Comparison of ENCODE assay signal across 13 mouse cellular contexts in the genomic region with DNA sequence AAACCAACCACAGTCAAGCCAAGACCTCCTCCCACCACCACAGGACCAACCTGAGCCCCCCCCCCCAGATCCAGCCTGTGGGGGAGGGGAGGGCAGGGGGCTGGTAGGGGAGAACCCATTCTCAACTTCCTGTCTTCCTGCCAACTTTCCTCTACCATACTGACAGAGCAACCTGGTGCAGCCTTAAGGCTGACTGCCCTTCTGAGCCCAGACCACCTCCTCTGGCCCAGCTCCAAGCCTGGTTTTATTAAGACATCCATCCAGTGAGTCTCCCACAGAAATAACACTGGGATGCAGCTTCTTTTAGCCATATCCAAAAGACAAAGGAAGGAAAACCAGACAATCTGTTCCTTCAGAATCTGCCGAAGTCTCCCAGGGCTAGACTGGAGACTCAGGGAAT.
DNase-seq lines count a peak whose midpoint lies in the region; ATAC-seq lines count a peak whose summit lies in the region.
"Had no signal": no experiment of that assay in that cellular context is flagged by ENCODE, and none has a peak within 500 bp of the region (broad histone marks: within the 10 kb centered on the region; RNA-seq: fewer than 3 reads in every experiment).

No protein-coding gene starts in this region.

- H3K4me1 ChIP-seq in heart, embryonic 12.5 days (replicated peaks) = no peaks in the 10 kb centered on the region; the same call in 1 of the 2 replicates
- 0 out of 2 replicates have a peak, but pooled peaks cover 19% of the 10 kb centered on the region for H3K4me1 ChIP-seq in neural tube, embryonic 15.5 days

- no peaks in the 10 kb centered on the region for H3K27me3 ChIP-seq in heart, embryonic 12.5 days (replicated peaks)
- no peaks in the 10 kb centered on the region for H3K27me3 ChIP-seq in neural tube, embryonic 15.5 days (replicated peaks)
- H3K27me3 ChIP-seq: forebrain, embryonic 13.5 days; hindbrain, embryonic 13.5 days had no signal

- no peak overlapping the region for H3K27ac ChIP-seq in heart, embryonic 12.5 days (ENCODE audit: poor library complexity, severe bottlenecking)
- peak overlapping the region; percentile 45; the same call in 1 of the 2 replicates for H3K27ac ChIP-seq in neural tube, embryonic 15.5 days (replicated peaks)
- H3K27ac ChIP-seq: embryonic facial prominence, embryonic 10.5 days; forebrain, embryonic 13.5 days; hindbrain, embryonic 13.5 days had no signal

- peak; percentile 31 for DNase-seq in heart, adult 11 months
- DNase-seq in left cerebral cortex, postnatal 4 days = peak; percentile 70
- DNase-seq in left cerebral cortex, adult 9 months (ENCODE audit: low spot score in 2 of 2) = no peak
- no peak for DNase-seq in neural tube, embryonic 10.5 days (ENCODE audit: extremely low spot score, low spot score)
- DNase-seq: adrenal gland, adult 8-10 months; cerebellum, adult 8-10 months; gastrocnemius, postnatal 14 days had no signal

- no peak for ATAC-seq in heart, embryonic 12.5 days (ENCODE audit: insufficient number of reproducible peaks, low FRiP score)
- ATAC-seq in neural tube, embryonic 15.5 days (ENCODE audit: low FRiP score) = no peak

- H3K36me3 ChIP-seq in heart, embryonic 12.5 days = no peaks in the 10 kb centered on the region
- no peaks in the 10 kb centered on the region for H3K36me3 ChIP-seq in neural tube, embryonic 15.5 days
- H3K36me3 ChIP-seq: embryonic facial prominence, embryonic 10.5 days; hindbrain, embryonic 13.5 days had no signal

- H3K4me2 ChIP-seq in heart, embryonic 12.5 days = no peak overlapping the region
- H3K4me2 ChIP-seq in neural tube, embryonic 15.5 days = no peak overlapping the region
- H3K4me2 ChIP-seq: forebrain, embryonic 13.5 days; hindbrain, embryonic 13.5 days had no signal

- no peak overlapping the region for H3K4me3 ChIP-seq in heart, embryonic 12.5 days
- no peak overlapping the region for H3K4me3 ChIP-seq in neural tube, embryonic 15.5 days (replicated peaks)
- H3K4me3 ChIP-seq: embryonic facial prominence, embryonic 10.5 days; forebrain, embryonic 13.5 days; hindbrain, embryonic 13.5 days had no signal

- no peaks in the 10 kb centered on the region for H3K9me3 ChIP-seq in heart, embryonic 12.5 days (replicated peaks)
- H3K9me3 ChIP-seq in neural tube, embryonic 15.5 days (replicated peaks) = no peaks in the 10 kb centered on the region
- H3K9me3 ChIP-seq: embryonic facial prominence, embryonic 10.5 days; forebrain, embryonic 13.5 days; hindbrain, embryonic 13.5 days had no signal

- WGBS in heart, embryonic 12.5 days = 27% methylated on average over 1 of the region's 1 CpGs
- 66% methylated on average over 1 of the region's 1 CpGs for WGBS in neural tube, embryonic 15.5 days

- intact Hi-C loops in left cerebral cortex, postnatal 4 days (cut with DNase I) = no loop called here

- H3K9ac ChIP-seq in heart, embryonic 12.5 days = no peak overlapping the region
- H3K9ac ChIP-seq in neural tube, embryonic 15.5 days (replicated peaks) = no peak overlapping the region
- H3K9ac ChIP-seq: forebrain, embryonic 13.5 days; forebrain, postnatal 0 days; hindbrain, embryonic 13.5 days had no signal

Comparison
In these comparisons a context has a peak if more than half of its experiments do, and no peak if none do; other contexts are left out.
1. DNase-seq: peak in heart, adult 11 months (single experiment) and left cerebral cortex, postnatal 4 days (single experiment); none in left cerebral cortex, adult 9 months (0 of 2) and neural tube, embryonic 10.5 days (single experiment).